Mouse (Mus musculus) gastrocnemius, adult 18-20 months (tissue): ENCODE data around the gene Sync. TPM values are rescaled to one million over a fixed set of nuclear protein-coding genes. Genes with fewer than 3 reads are reported as not detected.

ENCODE experiments used
- DNase-seq: peaks from one replicate; pipeline ENCODE4 v3.0.0; 2021; ENCODE audit warnings: low spot score
- total RNA-seq, 2 experiments: library from RNA; stranded (reverse); gene quantifications; 2 replicates each; pipeline ENCODE4 v1.2.3; 2021

Sync gene
- total RNA-seq, 2 experiments from 2014 or later, result 49.2 to 49.5 TPM

DNA sequence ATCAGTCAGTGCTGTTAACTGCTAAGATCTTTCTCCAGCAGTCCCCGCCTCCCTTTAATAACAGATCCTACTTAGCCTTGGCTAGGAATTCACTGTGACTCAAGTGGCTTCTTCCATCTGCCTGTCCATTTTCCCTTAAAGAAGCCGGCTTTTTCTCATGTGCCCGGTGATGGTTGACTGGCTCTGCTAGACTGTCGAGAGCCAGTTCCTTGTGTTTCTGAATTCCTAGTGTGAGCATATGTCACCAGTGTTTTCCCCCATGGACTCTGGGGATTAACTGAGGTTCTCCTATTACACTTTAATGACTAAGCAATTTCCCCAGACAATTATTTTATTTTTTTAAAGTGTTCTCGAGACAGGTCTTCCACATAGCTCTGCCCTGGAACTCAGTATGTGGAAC, 16.0 kb downstream of the Sync start:
- DNase-seq, result no peak

DNA sequence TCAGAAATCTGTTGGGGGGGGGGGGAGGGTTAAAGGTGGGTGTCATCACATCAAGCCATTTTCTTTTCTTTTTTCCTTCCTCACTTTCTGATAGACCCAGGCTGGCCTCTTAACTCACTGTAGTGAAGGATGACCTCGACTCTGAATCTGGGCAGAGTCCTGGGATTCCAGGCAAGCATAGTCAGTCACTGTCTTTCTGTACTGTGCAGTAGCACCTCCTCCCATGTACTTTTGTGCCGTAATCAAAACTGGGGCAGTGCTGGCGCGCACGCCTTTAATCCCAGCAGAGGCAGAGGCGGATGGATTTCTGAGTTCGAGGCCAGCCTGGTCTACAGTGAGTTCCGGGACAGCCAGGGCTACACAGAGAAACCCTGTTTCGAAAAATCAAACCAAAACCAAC, 16.4 kb downstream of the Sync start:
- DNase-seq, result peak; percentile 18

DNA sequence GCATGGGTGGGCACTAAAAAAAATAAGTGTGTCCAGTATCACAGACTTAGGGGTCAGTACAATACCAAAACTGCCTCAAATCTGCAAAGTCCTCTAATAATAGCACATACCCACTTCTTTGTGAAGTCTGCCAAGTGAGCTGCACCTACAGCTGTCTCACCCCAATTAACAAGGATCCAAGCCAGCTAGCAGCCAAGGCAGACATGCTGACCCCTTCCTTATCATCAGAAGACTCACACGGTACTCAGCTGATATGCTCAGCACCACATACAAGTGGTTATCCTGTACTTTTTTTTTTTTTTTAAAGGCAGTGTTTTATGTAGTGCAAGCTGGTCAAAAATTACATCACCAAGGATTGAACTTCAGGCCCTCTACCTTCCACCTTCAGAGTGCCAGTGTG, 16.9 kb downstream of the Sync start:
- no peak for DNase-seq

GRCm38 (mm10) chr4:129307936-129308335, 20.5 kb downstream of the Sync start:
- no peak for DNase-seq

DNA sequence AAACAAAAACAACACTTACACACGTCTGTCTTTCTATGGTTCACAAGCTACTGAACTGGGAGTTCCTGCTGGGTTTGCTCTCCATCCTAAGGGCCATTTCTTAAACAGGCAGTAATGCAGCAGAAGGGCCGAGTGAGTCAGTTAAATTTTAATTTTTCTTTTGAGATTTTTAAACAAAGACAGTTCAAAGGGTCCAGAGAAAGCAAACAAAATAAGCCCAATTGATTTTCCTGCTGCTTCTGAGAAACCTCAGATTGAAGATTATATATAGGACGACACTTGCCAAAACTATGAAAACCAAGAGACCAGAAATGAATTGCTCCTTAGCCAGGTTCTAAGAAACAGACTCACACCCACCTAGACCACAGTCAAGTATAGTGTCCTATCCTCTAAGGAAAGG, 26.5 kb downstream of the Sync start:
- DNase-seq, result no peak

DNA sequence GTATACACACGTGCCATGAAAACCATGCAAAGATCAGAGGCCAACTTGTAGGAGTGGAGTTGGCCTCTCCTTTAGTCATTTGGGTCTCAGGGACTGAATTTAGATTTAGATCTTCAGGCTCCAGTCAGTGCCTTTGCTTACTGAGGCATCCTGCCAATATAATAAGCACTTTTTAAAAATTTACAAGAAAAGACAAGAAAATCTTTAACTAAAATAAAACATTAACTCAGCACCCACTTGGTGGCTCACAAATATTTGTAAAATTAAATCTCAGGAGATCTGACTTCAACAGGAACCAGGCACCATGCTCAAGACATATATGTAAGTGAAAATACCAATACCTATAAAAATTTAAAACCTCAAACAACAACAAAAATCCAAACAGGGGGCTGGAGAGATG, 33.5 kb downstream of the Sync start:
- DNase-seq, result no peak

DNA sequence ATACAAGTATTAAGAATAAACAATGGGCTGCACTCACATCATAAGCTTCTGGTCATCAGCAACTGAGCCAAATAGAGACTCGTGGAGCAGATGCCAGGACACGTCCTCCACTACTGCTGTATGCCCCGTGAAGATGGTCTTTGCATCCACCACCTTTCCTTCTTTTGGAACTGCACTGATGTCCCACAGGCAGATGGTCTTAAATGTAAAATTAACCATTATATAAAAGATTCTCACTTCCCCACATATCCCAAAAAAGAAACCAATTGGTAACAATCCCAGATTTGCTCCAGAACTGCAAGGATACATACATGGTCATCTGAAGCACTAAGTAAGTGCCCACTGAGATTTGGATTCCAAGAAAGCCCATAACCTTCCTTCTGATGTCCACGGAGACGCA, 34.6 kb downstream of the Sync start:
- DNase-seq, result no peak

- no peak for DNase-seq
Observed at GRCm38 (mm10) chr4:129323491-129323890, 36.1 kb downstream of the Sync start.

- no peak for DNase-seq
Observed at GRCm38 (mm10) chr4:129324756-129325155, 37.3 kb downstream of the Sync start.

GRCm38 (mm10) chr4:129326191-129326590, 38.8 kb downstream of the Sync start:
- no peak for DNase-seq

GRCm38 (mm10) chr4:129332846-129333245, 45.4 kb downstream of the Sync start:
- no peak for DNase-seq

GRCm38 (mm10) chr4:129334677-129335215, 47.3 kb downstream of the Sync start:
- DNase-seq, result no peak

GRCm38 (mm10) chr4:129335216-129336074, 48.0 kb downstream of the Sync start, which contains the start of the genes Rbbp4 and Zbtb8os:
Rbbp4 (minus strand) TSS chr4:129335370.
Zbtb8os (plus strand) TSS chr4:129335695.
- peak; percentile 95 for DNase-seq

- no peak for DNase-seq
Observed at GRCm38 (mm10) chr4:129336291-129336690, 48.9 kb downstream of the Sync start.

DNA sequence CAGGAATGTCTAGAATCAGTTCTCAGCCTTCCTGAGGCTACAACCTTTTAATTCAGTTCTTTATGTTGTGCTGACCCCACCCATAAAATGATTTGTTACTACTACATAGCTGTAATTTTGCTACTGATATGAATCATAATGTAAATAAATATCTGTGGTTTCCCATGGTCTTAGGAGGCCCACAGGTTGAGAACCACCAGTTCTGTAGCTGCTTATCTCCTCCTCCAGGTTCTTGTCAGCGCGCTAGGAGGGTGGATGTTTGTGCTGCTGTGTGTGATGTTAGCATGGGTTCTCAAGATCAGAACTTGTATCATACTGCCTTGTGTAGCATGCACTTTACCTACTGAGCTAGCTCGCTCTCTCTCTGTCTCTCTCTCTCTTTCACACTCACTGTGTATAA, 52.3 kb downstream of the Sync start:
- no peak for DNase-seq

DNA sequence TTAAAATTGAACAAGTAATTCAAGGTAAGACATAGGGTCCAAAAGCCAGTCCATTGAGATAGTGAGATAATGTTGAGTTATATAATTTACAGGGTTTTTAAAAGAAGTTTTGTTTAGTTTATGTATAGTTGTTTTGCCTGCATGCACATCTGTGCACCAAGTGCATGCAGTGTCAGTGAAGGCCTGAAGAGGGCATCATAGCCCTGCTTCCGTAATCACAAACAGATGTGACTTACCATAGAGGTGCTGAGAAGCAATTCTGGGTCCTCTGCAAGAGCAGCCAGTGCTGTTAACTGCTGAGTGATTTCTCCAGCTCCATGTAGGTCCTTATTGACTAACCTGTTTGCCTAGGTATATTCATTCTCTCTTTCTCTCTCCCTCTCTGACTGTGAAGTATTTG, 54.5 kb downstream of the Sync start:
- DNase-seq, result no peak

- no peak for DNase-seq
Observed at GRCm38 (mm10) chr4:129342705-129343104, 55.3 kb downstream of the Sync start.

- DNase-seq, result no peak
Observed at GRCm38 (mm10) chr4:129346481-129347154, 59.2 kb downstream of the Sync start.

DNA sequence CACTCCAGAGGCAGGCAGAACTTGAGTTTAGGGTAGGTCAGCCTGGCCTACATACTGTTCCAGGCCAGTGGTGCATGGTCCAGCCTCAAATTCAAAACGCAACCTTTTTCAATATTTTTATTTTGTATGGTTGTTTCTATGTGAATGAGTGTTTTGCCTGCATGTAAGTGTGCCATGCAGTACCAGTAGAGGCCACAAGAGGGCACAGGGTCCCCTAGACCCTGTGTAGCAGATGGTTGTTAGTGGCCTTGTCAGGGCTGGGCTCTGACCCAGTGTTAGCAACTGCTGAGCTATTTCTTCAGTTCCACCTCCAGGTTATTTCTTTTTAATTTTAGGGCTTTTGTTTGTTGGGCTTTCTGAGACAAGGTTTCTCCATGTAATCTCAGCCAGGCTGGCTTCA, 63.2 kb downstream of the Sync start:
- peak; percentile 71 for DNase-seq

DNA sequence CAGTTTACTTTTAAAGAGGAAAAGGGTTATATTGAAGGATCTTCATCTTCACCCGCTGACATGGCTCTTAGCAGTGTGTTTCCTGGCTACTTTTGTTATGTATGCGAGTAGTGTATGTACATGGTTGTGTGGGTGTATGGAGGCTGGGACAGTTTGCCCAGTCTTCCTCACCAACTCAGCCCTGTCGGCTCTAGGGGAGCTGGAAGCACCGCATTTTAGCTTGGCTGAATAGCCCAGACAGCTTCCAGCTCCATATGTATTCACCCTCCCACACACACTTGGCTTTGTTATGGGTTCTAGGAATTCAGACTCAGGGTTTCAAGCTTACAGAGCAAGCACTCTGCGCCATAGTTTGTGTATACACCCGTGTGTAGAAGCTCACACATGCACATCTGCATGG, 63.7 kb downstream of the Sync start:
- DNase-seq, result no peak

DNA sequence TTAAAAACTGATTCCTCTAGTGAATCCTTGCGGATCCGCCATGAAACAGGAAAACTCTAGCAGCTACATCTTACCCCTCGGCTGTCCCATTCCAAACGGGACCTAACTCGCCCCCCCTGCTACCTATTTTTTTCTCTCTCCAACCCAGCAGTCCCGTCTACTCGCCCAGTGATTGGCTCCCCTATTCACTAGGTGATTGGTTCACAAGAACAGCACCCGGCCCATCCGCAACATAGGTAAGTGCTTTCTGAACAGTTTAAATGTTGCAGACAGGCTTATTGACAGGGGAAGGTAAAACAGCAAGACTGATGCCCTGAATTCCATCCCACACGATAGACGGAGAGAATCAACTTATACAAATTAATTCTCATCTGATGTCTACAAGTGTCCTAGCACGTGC, 65.8 kb downstream of the Sync start:
- DNase-seq, result no peak

DNA sequence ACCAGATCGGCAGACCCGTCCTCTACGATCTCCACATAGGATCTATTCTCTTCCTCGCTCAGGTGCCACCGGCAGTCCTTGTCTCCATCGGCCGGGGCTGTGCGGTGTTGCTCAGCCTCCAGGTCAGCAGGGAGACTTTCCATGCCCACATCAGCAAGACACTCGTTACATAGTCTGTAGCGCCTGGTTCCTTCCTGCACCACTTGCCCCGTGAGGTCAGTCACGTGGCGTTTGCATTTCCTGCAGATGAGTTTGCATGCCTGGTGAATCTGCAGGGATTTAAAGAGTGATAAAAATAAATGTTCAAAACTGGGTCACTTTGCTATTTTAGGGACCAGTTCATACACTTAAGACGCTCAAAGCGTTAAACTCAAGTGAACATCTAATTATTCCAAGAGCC, 66.8 kb downstream of the Sync start:
- no peak for DNase-seq
